Mouse (Mus musculus): ENCODE measurements around the gene Mok.

Mok gene

GRCm38 (mm10) chr12:110813132-110813531, 27.6 kb downstream of the Mok start:
- DNase-seq (ENCODE audit: low read depth, low spot score), result no peak

GRCm38 (mm10) chr12:110808848-110809247, 31.9 kb downstream of the Mok start:
- no peak for DNase-seq (ENCODE audit: low read depth, low spot score)

- DNase-seq (ENCODE audit: low read depth, low spot score), result no peak
Observed at GRCm38 (mm10) chr12:110808430-110808829, 32.3 kb downstream of the Mok start.

- no peak for DNase-seq (ENCODE audit: low read depth, low spot score)
Observed at GRCm38 (mm10) chr12:110806301-110806970, 34.3 kb downstream of the Mok start.

GRCm38 (mm10) chr12:110804261-110804660, 36.5 kb downstream of the Mok start:
- peak; percentile 19 for DNase-seq (ENCODE audit: low read depth, low spot score)

GRCm38 (mm10) chr12:110802674-110803297, 38.0 kb downstream of the Mok start:
- DNase-seq (ENCODE audit: low read depth, low spot score), result no peak

- DNase-seq (ENCODE audit: low read depth, low spot score), result no peak
Observed at GRCm38 (mm10) chr12:110801876-110802464, 38.8 kb downstream of the Mok start.

- peak; percentile 55 for DNase-seq (ENCODE audit: low read depth, low spot score)
Observed at GRCm38 (mm10) chr12:110799226-110799625, 41.5 kb downstream of the Mok start.

- peak; percentile 21 for DNase-seq (ENCODE audit: low read depth, low spot score)
Observed at GRCm38 (mm10) chr12:110797842-110798431, 42.8 kb downstream of the Mok start.

GRCm38 (mm10) chr12:110797202-110797601, 43.5 kb downstream of the Mok start:
- DNase-seq (ENCODE audit: low read depth, low spot score), result no peak

GRCm38 (mm10) chr12:110796748-110797147, 44.0 kb downstream of the Mok start:
- DNase-seq (ENCODE audit: low read depth, low spot score), result no peak

- no peak for DNase-seq (ENCODE audit: low read depth, low spot score)
Observed at GRCm38 (mm10) chr12:110795035-110795434, 45.7 kb downstream of the Mok start.

- DNase-seq (ENCODE audit: low read depth, low spot score), result no peak
Observed at GRCm38 (mm10) chr12:110791026-110791425, 49.7 kb downstream of the Mok start.

- DNase-seq (ENCODE audit: low read depth, low spot score), result peak; percentile 41
Observed at GRCm38 (mm10) chr12:110790580-110790979, 50.2 kb downstream of the Mok start.

- DNase-seq (ENCODE audit: low read depth, low spot score), result peak; percentile 63
Observed at GRCm38 (mm10) chr12:110786243-110786642, 54.5 kb downstream of the Mok start.

- DNase-seq (ENCODE audit: low read depth, low spot score), result no peak
Observed at GRCm38 (mm10) chr12:110784211-110784610, 56.5 kb downstream of the Mok start.

GRCm38 (mm10) chr12:110782278-110782677, 58.5 kb downstream of the Mok start:
- DNase-seq (ENCODE audit: low read depth, low spot score), result no peak

GRCm38 (mm10) chr12:110781181-110781580, 59.6 kb downstream of the Mok start:
- DNase-seq (ENCODE audit: low read depth, low spot score), result no peak

- no peak for DNase-seq (ENCODE audit: low read depth, low spot score)
Observed at GRCm38 (mm10) chr12:110779296-110779695, 61.4 kb downstream of the Mok start.

- no peak for DNase-seq (ENCODE audit: low read depth, low spot score)
Observed at GRCm38 (mm10) chr12:110777853-110778252, 62.9 kb downstream of the Mok start.

GRCm38 (mm10) chr12:110775628-110776426, 64.9 kb downstream of the Mok start:
- no peak for DNase-seq (ENCODE audit: low read depth, low spot score)

GRCm38 (mm10) chr12:110771961-110772360, 68.8 kb downstream of the Mok start:
- DNase-seq (ENCODE audit: low read depth, low spot score), result no peak
